Mouse (Mus musculus) left cerebral cortex, adult 8-10 months (tissue): ENCODE data around the gene Kat8. TPM values are rescaled to one million over a fixed set of nuclear protein-coding genes. Genes with fewer than 3 reads are reported as not detected.
"Not testable (repeated sequence)": the region's sequence is repeated elsewhere in the genome, so short reads cannot be mapped to it uniquely, and the experiment has no call there.

Source experiments
- DNase-seq, 2 experiments: peaks; one replicate each; pipeline ENCODE4 v3.0.0; 2022; ENCODE audit warnings: low spot score in 2 of 2
- total RNA-seq, 4 experiments: library from RNA; stranded (reverse); gene quantifications; 2 replicates each; pipeline ENCODE4 v1.2.4; 2022

The Kat8 gene
- total RNA-seq, 4 experiments from 2014 or later = 25.3 to 33.8 (median 27.6) TPM

- no peak for DNase-seq
Observed at GRCm38 (mm10) chr7:127930636-127931035, 18.3 kb downstream of the Kat8 start.

GRCm38 (mm10) chr7:127931351-127932135 is 19.2 kb downstream of the Kat8 start:
- no peak for DNase-seq

GRCm38 (mm10) chr7:127932273-127933031 is 20.1 kb downstream of the Kat8 start:
- no peak for DNase-seq

GRCm38 (mm10) chr7:127934075-127934474 is 21.8 kb downstream of the Kat8 start:
- DNase-seq = no peak

- DNase-seq = peak; percentile 94
Observed at GRCm38 (mm10) chr7:127935028-127935722, 22.9 kb downstream of the Kat8 start.

- DNase-seq = no peak
Observed at GRCm38 (mm10) chr7:127935748-127936159, 23.4 kb downstream of the Kat8 start.

GRCm38 (mm10) chr7:127936216-127936884 is 24.0 kb downstream of the Kat8 start:
- no peak for DNase-seq

- DNase-seq = not testable (repeated sequence)
Observed at GRCm38 (mm10) chr7:127942097-127942496, 29.8 kb downstream of the Kat8 start.

GRCm38 (mm10) chr7:127944614-127945013 is 32.3 kb downstream of the Kat8 start:
- DNase-seq = no peak

GRCm38 (mm10) chr7:127946470-127947023 is 34.2 kb downstream of the Kat8 start, which contains the start of gene Prss36:
Gene Prss36, minus strand, starts transcription at chr7:127946725.
- DNase-seq = no peak

- DNase-seq = no peak
Observed at GRCm38 (mm10) chr7:127952864-127953581, 40.7 kb downstream of the Kat8 start.

- no peak for DNase-seq
Observed at GRCm38 (mm10) chr7:127959364-127959763, 47.0 kb downstream of the Kat8 start.

- no peak for DNase-seq
Observed at GRCm38 (mm10) chr7:127966371-127966918, 54.1 kb downstream of the Kat8 start.

GRCm38 (mm10) chr7:127967004-127967921 is 54.9 kb downstream of the Kat8 start, which contains the start of gene Fus:
Gene Fus, plus strand, starts transcription at chr7:127967457.
- DNase-seq = peak; percentile 87 to 98

- peak; percentile 64 to 66 for DNase-seq
Observed at GRCm38 (mm10) chr7:127967922-127968828, 55.9 kb downstream of the Kat8 start.

GRCm38 (mm10) chr7:127974413-127974930 is 62.2 kb downstream of the Kat8 start:
- DNase-seq = no peak
